Mouse (Mus musculus): ENCODE data around the gene Ccdc155. TPM values are rescaled to one million over a fixed set of nuclear protein-coding genes. Genes with fewer than 3 reads are reported as not detected.
A peak's percentile ranks its signal among the peaks of the same experiment; 100 is the strongest.
"Not testable (repeated sequence)": the region's sequence is repeated elsewhere in the genome, so short reads cannot be mapped to it uniquely, and the experiment has no call there.

Ccdc155 gene
- total and polyA plus RNA-seq, 3 experiments: 0.14 to 0.30 TPM; not detected in 1

GRCm38 (mm10) chr7:45191161-45191560, 13.5 kb downstream of the Ccdc155 start:
- DNase-seq: no peak

DNA sequence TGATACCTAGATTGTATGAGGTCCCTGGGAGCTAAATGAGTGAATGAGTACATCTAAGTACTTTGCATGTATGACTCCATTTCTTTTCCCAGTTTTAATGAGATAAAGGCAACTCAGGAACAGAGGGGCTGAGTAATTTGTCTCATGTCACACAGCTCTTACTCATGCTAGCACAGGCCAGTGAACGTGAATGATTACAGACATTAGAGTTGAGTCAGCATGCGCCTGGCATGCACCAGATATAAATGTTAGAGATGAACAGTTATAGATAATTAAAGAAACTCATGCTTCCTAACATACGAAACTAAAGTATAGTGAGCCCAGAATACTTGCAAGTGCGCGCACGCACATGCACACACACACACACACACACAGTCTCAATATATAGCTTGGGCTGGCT, 14.5 kb downstream of the Ccdc155 start:
- DNase-seq: no peak

- no peak for DNase-seq
Observed at GRCm38 (mm10) chr7:45189600-45189999, 15.1 kb downstream of the Ccdc155 start.

GRCm38 (mm10) chr7:45185921-45186320, 18.8 kb downstream of the Ccdc155 start:
- DNase-seq: no peak

DNA sequence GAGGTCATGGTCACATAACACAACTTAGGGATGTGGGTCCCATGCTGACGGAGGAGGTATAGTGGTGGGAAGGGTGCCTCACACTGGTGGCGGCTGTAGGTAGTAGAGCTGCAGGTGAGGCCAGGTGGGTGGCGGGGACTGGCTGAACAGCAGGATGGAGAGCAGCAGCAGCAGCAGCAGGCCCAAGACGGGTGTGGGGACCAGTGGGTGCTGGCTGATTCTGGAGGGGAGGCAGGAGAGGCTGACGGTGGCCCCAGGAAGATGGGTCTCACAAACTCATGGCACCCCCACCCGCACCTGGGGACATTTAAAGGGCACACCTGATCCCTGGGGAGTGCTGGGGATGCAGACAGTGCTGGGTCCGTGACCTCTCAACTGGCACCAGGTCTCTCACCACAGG, 21.0 kb downstream of the Ccdc155 start:
- no peak for DNase-seq

- DNase-seq: no peak
Observed at GRCm38 (mm10) chr7:45182606-45183005, 22.1 kb downstream of the Ccdc155 start.

DNA sequence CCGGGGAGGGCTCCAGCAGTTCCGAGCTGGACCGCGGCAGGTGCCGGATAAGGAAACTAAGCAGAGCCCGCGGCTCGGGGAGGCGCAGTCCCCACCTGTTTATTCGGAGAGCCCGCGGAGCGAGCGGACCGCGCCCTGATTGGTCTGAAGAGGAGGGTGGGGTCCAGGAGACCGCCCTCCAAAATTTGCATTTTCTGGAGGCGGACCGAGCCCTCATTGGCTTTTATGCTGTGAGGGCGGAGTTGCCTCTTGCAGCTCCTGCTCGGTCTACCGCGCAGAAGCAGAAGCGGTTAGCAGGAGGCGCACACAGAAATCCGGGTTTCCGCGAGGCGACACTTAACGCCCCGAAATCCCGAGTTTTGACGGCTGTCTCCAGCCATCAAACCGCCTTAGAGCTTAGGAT, 22.5 kb downstream of the Ccdc155 start:
- DNase-seq: peak; percentile 94

- DNase-seq: no peak
Observed at GRCm38 (mm10) chr7:45181540-45181939, 23.2 kb downstream of the Ccdc155 start.

DNA sequence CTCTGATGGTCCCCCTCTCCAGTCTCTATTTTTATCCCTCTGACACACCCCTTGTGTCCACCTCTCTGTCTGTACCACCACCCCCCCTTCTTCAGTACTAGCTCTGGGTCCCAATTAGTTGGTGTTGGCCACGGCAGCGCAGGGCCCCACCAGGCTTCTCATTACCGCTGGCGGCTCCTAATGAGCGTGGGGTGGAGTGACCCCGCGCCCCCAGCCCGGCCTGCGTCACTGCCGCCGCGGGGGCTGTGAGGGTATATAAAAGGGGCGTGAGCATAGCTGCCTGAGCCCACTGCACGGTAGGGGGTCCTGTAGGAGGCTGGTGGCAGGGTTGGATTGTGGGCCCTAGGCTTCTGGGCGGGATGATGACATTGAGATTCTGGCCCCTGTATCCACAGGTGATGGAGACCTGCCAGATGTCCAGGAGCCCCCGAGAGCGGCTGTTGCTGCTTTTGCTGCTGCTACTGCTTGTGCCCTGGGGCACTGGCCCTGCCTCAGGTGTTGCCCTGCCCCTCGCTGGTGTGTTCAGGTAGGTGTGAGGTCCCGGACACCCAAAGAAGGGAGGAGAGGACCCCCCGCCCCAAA, 23.7 kb downstream of the Ccdc155 start, which contains the start of gene Pth2:
TSS of gene Pth2 (plus strand) at position 100 of the 582 bp plus-strand sequence.
- DNase-seq: no peak

GRCm38 (mm10) chr7:45179469-45179868, 25.2 kb downstream of the Ccdc155 start, which contains the start of gene Gfy:
TSS of gene Gfy (minus strand) at chr7:45179569.
- DNase-seq: no peak

DNA sequence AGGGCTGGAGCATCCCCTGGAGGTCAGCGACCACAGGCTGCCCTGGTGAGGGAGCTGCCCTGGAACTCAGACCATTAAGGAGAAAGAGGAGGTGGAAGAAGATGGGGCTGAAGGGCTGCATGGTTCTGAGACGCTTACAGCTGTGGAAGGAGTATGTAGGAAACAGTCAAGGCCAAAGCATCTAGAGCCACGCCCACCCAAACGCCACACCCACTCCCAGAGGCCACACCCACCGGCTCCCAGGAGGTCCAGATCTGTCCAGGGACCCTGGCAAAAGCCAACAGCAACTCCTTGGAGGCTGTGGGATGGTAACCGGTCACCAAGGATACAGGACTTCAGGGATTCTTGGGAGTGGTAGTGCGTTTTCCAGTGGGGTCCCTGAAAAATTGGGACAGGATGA, 26.1 kb downstream of the Ccdc155 start:
- no peak for DNase-seq

DNA sequence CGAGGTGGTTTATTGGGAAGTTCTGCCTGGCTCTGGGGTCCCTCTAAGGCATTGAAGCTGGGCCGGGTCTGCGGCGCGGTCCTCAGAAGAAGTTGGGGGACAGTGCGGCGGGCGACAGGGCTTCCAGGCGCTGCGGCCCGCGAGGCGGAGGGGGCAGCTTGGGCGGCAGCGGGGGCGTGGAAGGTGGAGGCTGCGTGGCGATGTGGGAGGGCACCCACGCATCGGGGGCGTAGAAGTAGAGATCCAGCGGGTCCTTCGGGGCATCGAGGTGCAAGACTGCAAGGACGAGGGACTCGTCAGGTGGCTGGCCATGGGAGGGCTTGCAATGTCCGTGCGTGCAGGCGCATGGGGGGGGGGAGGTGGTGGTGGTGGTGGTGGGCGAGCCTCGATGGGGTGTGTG, 28.3 kb downstream of the Ccdc155 start:
- DNase-seq: no peak

DNA sequence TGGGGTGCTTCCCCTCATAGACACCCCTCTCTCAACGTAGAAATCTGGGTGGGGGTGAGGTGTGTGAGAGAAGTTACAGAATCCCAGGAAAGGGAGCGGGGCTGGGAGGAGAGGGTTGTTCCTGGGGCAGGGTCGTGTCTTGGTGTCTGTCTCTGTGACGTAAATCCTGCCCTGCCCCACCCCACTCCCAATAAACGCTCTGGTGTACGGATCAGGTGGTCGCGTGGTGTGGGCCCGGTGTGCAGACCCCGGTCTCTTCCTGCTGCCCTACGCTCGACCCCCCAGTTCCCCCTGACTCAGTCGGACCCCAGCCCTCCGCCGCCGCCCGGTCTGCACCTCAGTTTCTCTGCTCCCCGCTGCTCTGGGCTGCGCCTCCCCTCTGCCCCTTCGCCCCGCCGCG, 28.8 kb downstream of the Ccdc155 start:
- DNase-seq: no peak

DNA sequence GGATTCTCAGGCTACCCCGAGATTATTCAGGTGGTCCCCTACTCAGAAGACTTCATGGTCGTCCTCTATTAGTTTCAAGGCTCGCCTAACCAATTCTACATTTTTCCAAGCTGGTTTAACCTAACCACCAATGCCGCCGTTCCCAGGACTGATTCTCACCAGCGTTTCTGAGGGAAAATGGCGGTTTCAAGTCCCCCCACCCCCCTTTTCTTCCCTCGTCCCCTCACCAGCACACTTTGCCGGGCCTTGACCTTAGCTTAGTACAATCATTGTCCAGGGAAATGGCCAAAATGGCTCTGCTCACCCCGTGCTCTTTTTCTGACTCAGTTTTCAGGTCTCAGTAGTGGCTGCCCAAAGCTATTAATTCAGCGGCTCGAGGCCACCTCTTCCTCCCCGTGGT, 29.3 kb downstream of the Ccdc155 start:
- no peak for DNase-seq

DNA sequence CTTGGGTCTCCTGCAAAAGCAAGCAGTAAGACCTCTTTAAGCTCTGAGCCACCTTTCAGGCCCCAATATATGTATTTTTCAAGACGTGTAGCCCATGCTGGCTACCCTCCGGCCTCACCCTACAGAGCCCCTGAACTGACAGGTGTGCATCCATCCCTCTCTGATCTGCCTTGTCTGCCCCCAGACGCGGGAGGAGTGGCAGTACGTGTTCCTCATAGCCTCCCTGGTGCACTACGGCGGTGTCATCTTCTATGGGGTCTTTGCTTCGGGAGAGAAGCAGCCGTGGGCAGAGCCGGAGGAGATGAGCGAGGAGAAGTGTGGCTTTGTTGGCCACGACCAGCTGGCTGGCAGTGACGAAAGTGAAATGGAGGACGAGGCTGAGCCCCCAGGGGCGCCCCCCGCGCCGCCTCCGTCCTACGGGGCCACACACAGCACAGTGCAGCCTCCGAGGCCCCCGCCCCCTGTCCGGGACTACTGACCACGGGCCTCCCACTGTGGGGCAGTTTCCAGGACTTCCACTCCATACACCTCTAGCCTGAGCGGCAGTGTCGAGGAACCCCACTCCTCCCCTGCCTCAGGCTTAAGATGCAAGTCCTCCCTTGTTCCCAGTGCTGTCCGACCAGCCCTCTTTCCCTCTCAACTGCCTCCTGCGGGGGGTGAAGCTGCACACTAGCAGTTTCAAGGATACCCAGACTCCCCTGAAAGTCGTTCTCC, 30.0 kb downstream of the Ccdc155 start:
- DNase-seq: no peak

DNA sequence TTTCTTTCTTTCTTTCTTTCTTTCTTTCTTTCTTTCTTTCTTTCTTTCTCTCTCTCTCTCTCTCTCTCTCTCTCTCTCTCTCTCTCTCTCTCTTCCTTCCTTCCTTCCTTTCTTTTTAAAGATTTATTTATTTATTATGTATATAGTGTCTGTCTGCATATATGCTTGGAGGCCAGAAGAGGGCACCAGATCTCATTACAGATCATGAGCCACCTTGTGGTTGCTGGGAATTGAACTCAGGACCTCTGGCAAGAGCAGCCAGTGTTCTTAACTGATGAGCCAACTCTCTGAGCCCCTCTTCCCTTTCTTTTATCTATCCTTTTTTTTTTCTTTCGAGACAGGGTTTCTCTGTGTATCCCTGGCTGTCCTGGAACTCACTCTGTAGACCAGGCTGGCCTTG, 30.9 kb downstream of the Ccdc155 start:
- DNase-seq: not testable (repeated sequence)

DNA sequence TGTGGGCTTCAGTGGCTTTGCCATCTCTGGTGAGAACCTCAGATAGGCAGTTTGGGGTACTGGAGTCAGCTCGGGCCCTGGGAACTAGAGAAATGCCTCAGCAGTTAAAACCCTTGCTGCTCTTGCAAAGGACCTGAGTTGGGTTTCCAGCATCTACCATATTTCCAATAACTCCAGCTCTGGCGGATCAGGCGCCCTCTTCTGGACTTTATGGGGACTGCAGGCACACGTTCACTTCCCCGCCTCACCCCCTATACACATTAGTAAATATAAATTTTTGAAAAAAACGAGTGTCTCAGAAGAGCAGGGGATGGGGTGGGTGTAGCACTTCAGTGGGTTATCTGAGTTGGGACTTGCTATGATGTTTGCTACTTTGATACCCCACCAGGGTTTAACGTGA, 31.7 kb downstream of the Ccdc155 start:
- no peak for DNase-seq

DNA sequence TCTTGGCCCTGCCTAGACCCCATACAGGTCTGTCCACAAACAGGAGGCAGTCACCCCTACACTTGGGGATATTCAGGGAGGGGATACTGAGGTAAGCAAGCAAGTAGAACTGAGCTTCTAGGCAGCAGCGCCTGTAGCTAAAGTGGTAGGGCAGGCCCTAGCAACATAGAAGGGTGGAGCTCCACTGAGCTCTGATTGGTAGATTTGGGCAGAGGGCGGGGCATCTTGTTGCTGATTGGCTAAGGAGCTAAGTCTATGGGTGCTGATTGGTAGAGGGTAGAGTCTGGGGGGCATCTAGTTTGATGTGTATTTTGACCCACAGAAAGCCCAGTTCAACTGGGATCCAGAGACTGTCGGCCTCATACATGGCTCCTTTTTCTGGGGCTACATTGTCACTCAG, 35.2 kb downstream of the Ccdc155 start:
- no peak for DNase-seq

DNA sequence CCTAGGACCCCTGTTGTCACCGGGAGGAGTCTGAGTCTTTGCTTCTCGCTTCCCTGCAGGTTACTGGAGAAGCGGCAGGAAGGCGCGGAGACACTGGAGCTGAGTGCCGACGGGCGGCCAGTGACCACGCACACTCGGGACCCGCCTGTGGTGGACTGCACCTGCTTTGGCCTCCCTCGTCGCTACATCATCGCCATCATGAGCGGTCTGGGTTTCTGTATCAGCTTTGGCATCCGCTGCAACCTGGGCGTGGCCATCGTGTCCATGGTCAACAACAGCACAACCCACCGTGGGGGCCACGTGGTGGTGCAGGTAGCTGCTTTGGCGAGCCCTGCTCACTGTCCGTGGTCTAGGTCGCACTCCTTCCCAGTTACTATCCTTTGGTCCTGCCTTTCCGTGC, 36.0 kb downstream of the Ccdc155 start:
- DNase-seq: no peak

DNA sequence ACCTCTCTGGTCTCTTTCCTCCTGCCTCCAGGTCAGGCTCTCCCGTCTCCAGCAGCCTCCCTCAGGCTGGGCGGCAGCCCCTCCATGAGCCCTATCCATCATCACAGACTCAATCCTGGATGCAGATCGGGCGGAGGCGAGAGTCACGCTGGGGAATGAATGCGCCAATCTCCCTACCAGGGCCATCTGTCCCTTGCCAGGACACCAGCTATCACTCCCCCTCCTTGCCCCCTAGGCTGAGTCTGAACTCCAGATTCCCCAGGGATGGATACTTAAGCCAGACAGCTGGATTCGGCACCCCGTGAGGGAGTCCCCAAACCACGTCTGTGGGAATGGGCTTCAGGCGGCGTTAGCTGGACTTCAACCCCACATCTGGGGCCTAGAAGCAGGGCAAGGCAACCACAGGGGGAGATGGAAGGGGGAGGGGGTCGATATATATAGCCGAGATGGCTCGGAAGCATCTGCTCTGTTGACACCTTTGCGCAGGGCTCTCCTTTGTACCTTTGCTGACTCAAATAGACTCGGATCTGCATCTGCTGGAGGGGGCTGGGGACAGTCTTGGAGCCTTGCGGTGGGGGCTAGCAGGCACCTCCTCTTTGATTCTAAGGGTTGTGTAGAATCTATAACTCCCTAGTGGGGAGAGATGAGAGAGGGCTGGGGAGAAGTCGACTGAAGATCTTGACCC, 36.8 kb downstream of the Ccdc155 start:
- DNase-seq: no peak

DNA sequence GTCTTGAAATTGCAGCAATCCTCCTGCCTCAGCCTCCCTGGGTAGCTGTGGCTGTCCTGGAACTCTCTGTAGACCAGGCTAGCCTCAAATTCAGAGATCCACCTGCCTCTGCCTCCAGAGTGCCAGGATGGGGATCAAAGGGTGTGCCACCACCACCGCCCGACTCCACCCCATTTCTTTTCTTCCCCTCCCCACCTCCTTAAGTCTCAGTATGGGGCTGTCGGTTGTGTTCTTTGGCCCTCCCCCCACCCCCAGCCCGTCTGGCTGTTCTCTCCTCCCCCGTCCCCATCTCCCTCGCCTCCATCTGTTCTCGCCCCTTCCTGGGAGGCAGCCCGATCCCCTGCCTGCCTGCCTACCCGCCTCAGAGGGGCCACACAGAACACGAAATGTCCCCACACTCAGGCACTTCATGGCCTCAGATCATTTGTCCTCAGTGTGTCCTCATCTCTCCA, 37.7 kb downstream of the Ccdc155 start:
- DNase-seq: no peak

- no peak for DNase-seq
Observed at GRCm38 (mm10) chr7:45165701-45166100, 39.0 kb downstream of the Ccdc155 start.

- no peak for DNase-seq
Observed at GRCm38 (mm10) chr7:45164833-45165232, 39.9 kb downstream of the Ccdc155 start.
